Mouse (Mus musculus): ENCODE results near the gene Dnah8.

- TF ChIP-seq CTCF (IDR thresholded peaks at IDR 0.05; ENCODE audit: extremely low read depth, insufficient read length, insufficient replicate concordance, low read depth, low read length), result no peak
- TF ChIP-seq POLR2A (IDR thresholded peaks at IDR 0.05; ENCODE audit: low read depth, low read length), result no peak
These were observed 166.7 kb downstream of the Dnah8 start for GRCm38 (mm10) chr17:30790816-30791215.
